Mouse (Mus musculus): ENCODE data around the gene Cd300ld5.
A peak's percentile ranks its signal among the peaks of the same experiment; 100 is the strongest.
"Not testable (repeated sequence)": the region's sequence is repeated elsewhere in the genome, so short reads cannot be mapped to it uniquely, and the experiment has no call there.

Gene Cd300ld5

GRCm38 (mm10) chr11:115037669-115038068 lies at the start of gene Cd300ld5:
Cd300ld5 (minus strand) TSS chr11:115037769.
- DNase-seq (ENCODE audit: low spot score) = not testable (repeated sequence)

- DNase-seq (ENCODE audit: low spot score) = no peak
These were observed 48.6 kb upstream of the Cd300ld5 start for GRCm38 (mm10) chr11:115086213-115086612.

GRCm38 (mm10) chr11:115085064-115085463 lies 47.5 kb upstream of the Cd300ld5 start:
- DNase-seq (ENCODE audit: low spot score) = no peak

GRCm38 (mm10) chr11:115084595-115084994 lies 47.0 kb upstream of the Cd300ld5 start:
- no peak for DNase-seq (ENCODE audit: low spot score)

- peak; percentile 79 for DNase-seq (ENCODE audit: low spot score)
These were observed 46.0 kb upstream of the Cd300ld5 start for GRCm38 (mm10) chr11:115083376-115084139.

GRCm38 (mm10) chr11:115082196-115082595 lies 44.6 kb upstream of the Cd300ld5 start:
- no peak for DNase-seq (ENCODE audit: low spot score)

- no peak for DNase-seq (ENCODE audit: low spot score)
These were observed 43.8 kb upstream of the Cd300ld5 start for GRCm38 (mm10) chr11:115081373-115081772.

- peak; percentile 36 for DNase-seq (ENCODE audit: low spot score)
These were observed 43.3 kb upstream of the Cd300ld5 start for GRCm38 (mm10) chr11:115080886-115081285.

GRCm38 (mm10) chr11:115078680-115079079 lies 41.1 kb upstream of the Cd300ld5 start:
- DNase-seq (ENCODE audit: low spot score) = no peak

- no peak for DNase-seq (ENCODE audit: low spot score)
These were observed 39.9 kb upstream of the Cd300ld5 start for GRCm38 (mm10) chr11:115077436-115077835.

GRCm38 (mm10) chr11:115075859-115076258 lies 38.3 kb upstream of the Cd300ld5 start:
- DNase-seq (ENCODE audit: low spot score) = no peak

- DNase-seq (ENCODE audit: low spot score) = no peak
These were observed 37.8 kb upstream of the Cd300ld5 start for GRCm38 (mm10) chr11:115075407-115075806.

GRCm38 (mm10) chr11:115073002-115073401 lies 35.4 kb upstream of the Cd300ld5 start:
- DNase-seq (ENCODE audit: low spot score) = no peak

GRCm38 (mm10) chr11:115071631-115072294 lies 34.2 kb upstream of the Cd300ld5 start:
- DNase-seq (ENCODE audit: low spot score) = no peak

GRCm38 (mm10) chr11:115071015-115071551 lies 33.5 kb upstream of the Cd300ld5 start:
- DNase-seq (ENCODE audit: low spot score) = no peak

GRCm38 (mm10) chr11:115066768-115067167 lies 29.2 kb upstream of the Cd300ld5 start:
- DNase-seq (ENCODE audit: low spot score) = no peak

- no peak for DNase-seq (ENCODE audit: low spot score)
These were observed 24.5 kb upstream of the Cd300ld5 start, which contains the start of gene Cd300e for GRCm38 (mm10) chr11:115062077-115062476. Cd300e (minus strand) TSS chr11:115062177.

GRCm38 (mm10) chr11:115059797-115060196 lies 22.2 kb upstream of the Cd300ld5 start:
- DNase-seq (ENCODE audit: low spot score) = no peak

- no peak for DNase-seq (ENCODE audit: low spot score)
These were observed 21.1 kb upstream of the Cd300ld5 start for GRCm38 (mm10) chr11:115058701-115059100.

- DNase-seq (ENCODE audit: low spot score) = no peak
These were observed 17.0 kb upstream of the Cd300ld5 start for GRCm38 (mm10) chr11:115054537-115054936.

GRCm38 (mm10) chr11:115052991-115053390 lies 15.4 kb upstream of the Cd300ld5 start:
- no peak for DNase-seq (ENCODE audit: low spot score)

GRCm38 (mm10) chr11:115052206-115052605 lies 14.6 kb upstream of the Cd300ld5 start:
- DNase-seq (ENCODE audit: low spot score) = peak; percentile 44

- no peak for DNase-seq (ENCODE audit: low spot score)
These were observed 11.8 kb upstream of the Cd300ld5 start for GRCm38 (mm10) chr11:115049282-115049895.

Measured in ovary, postnatal 14 days (tissue).